8 mouse cellular contexts compared by ENCODE assay signal in genomic region chr16:49500818-49501217, GRCm38 (mm10).
A peak's percentile ranks its signal among the peaks of the same experiment; 100 is the strongest.
DNase-seq lines count a peak whose midpoint lies in the region; ATAC-seq and TF ChIP-seq lines count a peak whose summit lies in the region.

No protein-coding gene starts in this region.

- 41% methylated on average over 4 of the region's 4 CpGs for WGBS in forebrain, embryonic 13.5 days

- ATAC-seq in frontal cortex, adult (ENCODE audit: low TSS enrichment): 0 out of 2 replicates have a peak, but pooled peaks have one; percentile 35
- peak; percentile 88 for ATAC-seq in forebrain, embryonic 13.5 days
- peak; percentile 89 for ATAC-seq in megakaryocyte progenitor cell, adult 5-6 weeks (replicated peaks; ENCODE audit: poor library complexity)

- H3K9me3 ChIP-seq in forebrain, embryonic 13.5 days (replicated peaks): no peaks in the 10 kb centered on the region

- H3K27me3 ChIP-seq in forebrain, embryonic 13.5 days: no peaks in the 10 kb centered on the region

- no peak overlapping the region for H3K9ac ChIP-seq in forebrain, embryonic 13.5 days

- no peak overlapping the region for H3K27ac ChIP-seq in forebrain, embryonic 13.5 days

- H3K4me1 ChIP-seq in forebrain, embryonic 13.5 days: no peaks in the 10 kb centered on the region

- no peak for DNase-seq in frontal cortex, postnatal 14 days (ENCODE audit: low spot score in 2 of 2)
- DNase-seq in B cell, adult 2 months: peak; percentile 54 to 64
- DNase-seq in brain, embryonic 14.5 days (ENCODE audit: low read depth): peak; percentile 66
- DNase-seq in kidney, adult 18-20 months: peak; percentile 11
- no peak for DNase-seq in Muller cell, postnatal 12 days (ENCODE audit: inconsistent ontology term)

- no peak overlapping the region for H3K4me3 ChIP-seq in forebrain, embryonic 13.5 days

- H3K4me2 ChIP-seq in forebrain, embryonic 13.5 days: no peak overlapping the region

- H3K36me3 ChIP-seq in forebrain, embryonic 13.5 days (ENCODE audit: poor library complexity, severe bottlenecking): no peaks in the 10 kb centered on the region

- TF ChIP-seq CTCF in brain, embryonic 14.5 days (IDR thresholded peaks at IDR 0.05; ENCODE audit: borderline replicate concordance, extremely low read depth, insufficient read depth, insufficient read length): peak; percentile 70; the same call in 1 of the 2 replicates

- TF ChIP-seq POLR2A in brain, embryonic 14.5 days (IDR thresholded peaks at IDR 0.05; ENCODE audit: borderline replicate concordance, extremely low read depth, insufficient read depth, insufficient read length, poor library complexity, severe bottlenecking): no peak

Comparison
In these comparisons a context has a peak if more than half of its experiments do, and no peak if none do; other contexts are left out.
1. ATAC-seq: peak in every context shown above with its lines; median percentile 89 in megakaryocyte progenitor cell, adult 5-6 weeks; 88 in forebrain, embryonic 13.5 days; 35 in frontal cortex, adult.
2. DNase-seq: peak in B cell, adult 2 months (2 of 2), brain, embryonic 14.5 days (single experiment) and kidney, adult 18-20 months (single experiment); none in frontal cortex, postnatal 14 days (0 of 2) and Muller cell, postnatal 12 days (single experiment).